Mouse (Mus musculus) ES-Bruce4 (cell line): ENCODE results near the gene Eral1.

Experiments used
- CTCF ChIP-seq: IDR thresholded peaks from one replicate; pipeline ENCODE4 v1.8.1; 2011; ENCODE audit warnings: low read depth, low read length
- EP300 ChIP-seq: IDR thresholded peaks from 2 replicates; pipeline ENCODE4 v1.6.1; 2011; ENCODE audit warnings: low read depth, low read length; ENCODE audit not compliant: insufficient read depth
- POLR2A ChIP-seq: IDR thresholded peaks from one replicate; pipeline ENCODE4 v1.8.1; 2011; ENCODE audit warnings: low read length; ENCODE audit not compliant: insufficient read depth

DNA sequence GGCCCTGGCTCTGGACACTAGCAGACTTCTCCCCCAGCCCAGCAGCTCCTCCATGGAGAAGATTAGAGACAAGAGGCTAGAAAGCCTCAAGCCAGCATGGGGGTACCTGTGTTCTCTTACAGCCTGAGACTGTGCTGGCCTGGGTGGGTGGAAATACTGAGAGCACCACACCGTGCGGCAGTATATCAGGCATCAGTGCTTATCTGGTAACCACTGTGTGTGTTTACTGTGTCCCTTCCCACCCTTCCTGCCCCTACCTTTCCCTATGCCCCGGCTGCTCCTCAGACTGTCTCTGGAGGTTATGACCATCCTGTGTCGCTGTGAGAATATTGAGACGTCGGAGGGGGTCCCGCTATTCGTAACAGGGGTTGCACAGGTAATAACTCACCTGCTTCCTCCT, 27.1 kb downstream of the Eral1 start:
- TF ChIP-seq CTCF (no peak), POLR2A (no peak), EP300 (no peak)
